Mouse (Mus musculus): ENCODE data around the gene Pstpip1.

DNA sequence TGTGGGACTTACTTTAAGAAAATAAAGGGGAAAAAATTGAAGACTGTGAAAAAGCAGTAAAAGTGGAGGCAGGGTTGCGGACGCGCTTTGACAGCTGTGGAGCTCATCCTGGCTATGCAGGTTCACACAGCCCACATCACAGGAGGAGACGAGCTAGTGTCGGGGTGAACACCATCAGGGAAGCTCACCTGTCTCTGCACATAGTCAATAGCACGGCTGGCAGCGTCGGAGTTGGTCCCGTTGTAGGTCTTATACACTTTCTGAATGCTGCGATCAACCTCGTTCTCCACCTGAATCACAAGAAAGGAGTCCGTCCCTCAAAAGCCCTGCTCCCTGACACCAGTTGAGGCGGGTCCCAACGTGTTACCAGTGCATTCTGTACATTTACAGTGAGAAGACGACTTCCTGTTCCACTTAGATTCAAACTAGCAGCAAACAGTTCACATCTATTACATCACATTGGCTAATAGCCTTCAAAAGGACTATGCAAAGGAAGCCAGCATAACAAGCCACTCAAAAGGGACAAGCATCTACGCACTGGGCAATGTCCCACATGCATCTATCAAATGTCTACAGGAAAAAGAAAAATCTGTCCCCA, 56.7 kb downstream of the Pstpip1 start:
- TF ChIP-seq MAX (IDR thresholded peaks at IDR 0.05), result no peak
- TF ChIP-seq CTCF (IDR thresholded peaks at IDR 0.05; ENCODE audit: control insufficient read depth, insufficient read depth, insufficient read length), result no peak
- TF ChIP-seq MYOG (IDR thresholded peaks at IDR 0.05; ENCODE audit: control insufficient read depth, extremely low read depth, insufficient read length), result no peak

All from C2C12 (cell line).